Mouse (Mus musculus) cerebellum, adult 2 months (tissue): Measurements from ENCODE around the gene Ptpra. TPM values are rescaled to one million over a fixed set of nuclear protein-coding genes. Genes with fewer than 3 reads are reported as not detected.
A peak's percentile ranks its signal among the peaks of the same experiment; 100 is the strongest.
"Not testable (repeated sequence)": the region's sequence is repeated elsewhere in the genome, so short reads cannot be mapped to it uniquely, and the experiment has no call there.

ENCODE experiments used
- DNase-seq, 2 experiments: peaks; one replicate each; pipeline ENCODE4 v3.0.0; 2021
- H3K27ac ChIP-seq: fragments of 200-500 bp; 2 replicates; pipeline ENCODE4 v1.5.1; 2012; ENCODE audit warnings: low read length, control low read depth, inconsistent platforms; ENCODE audit not compliant: insufficient read depth
- H3K27me3 ChIP-seq: fragments of 200-500 bp; 2 replicates; pipeline ENCODE4 v1.6.1; 2012; ENCODE audit warnings: inconsistent platforms, mild to moderate bottlenecking, low read length, moderate library complexity; ENCODE audit not compliant: control insufficient read depth, insufficient read depth
- H3K4me1 ChIP-seq: fragments of 200-500 bp; 2 replicates; pipeline ENCODE4 v1.6.1; 2011; ENCODE audit warnings: low read length; ENCODE audit not compliant: control insufficient read depth, insufficient read depth
- H3K4me3 ChIP-seq: fragments of 200-500 bp; replicated peaks from 2 replicates; pipeline ENCODE3; 2011; ENCODE audit warnings: mild to moderate bottlenecking, low read depth, low read length, control low read depth; ENCODE audit not compliant: insufficient read depth
- CTCF ChIP-seq: fragments of 200-500 bp; IDR thresholded peaks from 2 replicates; pipeline ENCODE4 v1.5.1; 2011; ENCODE audit warnings: low read depth, mild to moderate bottlenecking, control low read depth, low read length, moderate library complexity, borderline replicate concordance; ENCODE audit not compliant: insufficient read depth
- POLR2A ChIP-seq: fragments of 200-500 bp; IDR thresholded peaks from 2 replicates; pipeline ENCODE4 v1.6.1; 2011; ENCODE audit warnings: low read length, control low read depth, borderline replicate concordance; ENCODE audit not compliant: insufficient read depth
- WGBS: fragments of 180-500 bp; shearing (Covaris S2); methylation state at CpG from one replicate; pipeline ENCODE4 v1.1.7; 2018; 5-methylcytosine and 5-hydroxymethylcytosine counted together
- polyA plus RNA-seq: library from polyadenylated mRNA; depleted of rRNA; stranded (reverse); fragments of >200 nt; gene quantifications from 2 replicates; pipeline ENCODE4 v1.2.3, GENCODE M21; 2012

The Ptpra gene
- polyA plus RNA-seq, 1 experiment = 159 TPM

DNA sequence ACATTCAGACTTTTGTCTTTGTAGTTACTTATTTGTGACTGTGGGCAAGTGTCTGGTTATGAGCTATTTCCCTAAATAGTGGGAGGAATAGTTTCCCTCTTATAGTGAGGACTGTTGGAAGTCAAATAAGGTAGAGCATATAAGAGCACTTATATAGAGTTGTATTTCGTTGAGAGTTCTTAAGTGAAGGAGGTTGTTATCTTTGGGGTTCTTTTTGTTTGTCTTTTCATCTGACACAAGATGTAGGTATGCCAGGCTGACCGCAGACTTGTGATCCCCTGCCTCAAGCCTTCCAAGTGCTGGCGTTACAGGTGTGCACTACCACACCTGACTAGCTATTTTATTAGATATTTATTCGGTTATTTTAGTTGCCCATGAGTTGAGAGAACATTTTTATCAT, 32.1 kb downstream of the Ptpra start:
- TF ChIP-seq CTCF = no peak
- no peak for DNase-seq
- Histone ChIP-seq H3K27me3 (no peaks in the 10 kb centered on the region), H3K27ac (no peak overlapping the region), H3K4me3 (no peak overlapping the region), H3K4me1 (no peaks in the 10 kb centered on the region; the same call in 1 of the 2 replicates)
- 97% methylated on average over 4 of the region's 4 CpGs for WGBS

DNA sequence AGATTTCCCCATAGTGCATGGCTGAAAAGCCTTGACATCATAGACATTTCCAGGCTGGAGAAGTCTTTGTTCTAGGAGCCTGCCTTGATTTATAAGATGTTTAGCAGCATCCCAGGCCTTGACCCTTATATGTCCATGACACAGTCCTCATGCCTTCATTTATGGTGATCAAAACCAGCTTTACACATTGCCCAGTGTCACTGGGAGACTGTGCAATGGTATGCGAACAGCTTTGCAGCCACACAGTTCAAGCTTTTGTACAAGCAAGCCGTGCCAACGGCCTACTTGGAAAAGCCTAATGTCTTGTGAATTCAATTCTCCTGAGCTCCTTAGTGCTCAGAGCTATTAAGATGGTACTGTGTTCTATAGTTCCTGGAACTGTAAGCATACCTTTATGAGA, 32.6 kb downstream of the Ptpra start:
- 26% methylated on average over 3 of the region's 3 CpGs for WGBS

DNA sequence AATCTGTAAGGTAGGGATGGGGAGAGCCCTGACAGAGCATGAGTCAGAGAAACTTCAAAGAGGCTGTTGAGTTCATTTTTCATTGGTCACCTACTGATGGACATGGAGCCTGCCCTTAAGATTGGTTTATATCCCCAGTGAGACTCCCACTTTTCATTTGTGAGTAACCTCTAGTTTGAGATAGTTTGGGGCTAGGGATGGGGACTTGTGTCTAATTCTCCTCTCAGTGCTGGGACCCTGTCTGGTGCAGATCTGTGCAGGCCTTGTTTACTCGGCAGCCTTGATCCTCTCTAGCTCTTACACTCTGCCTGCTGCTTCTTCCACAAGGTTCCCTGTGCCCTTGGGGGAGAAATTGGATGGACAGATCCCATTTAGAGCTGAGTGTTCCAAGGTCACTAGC, 34.1 kb downstream of the Ptpra start:
- TF ChIP-seq POLR2A (no peak), CTCF (no peak)
- H3K27ac ChIP-seq = no peak overlapping the region
- no peak for DNase-seq
- H3K4me3 ChIP-seq = no peak overlapping the region
- H3K27me3 ChIP-seq = no peaks in the 10 kb centered on the region
- WGBS = 76% methylated on average over 1 of the region's 1 CpGs
- H3K4me1 ChIP-seq = no peaks in the 10 kb centered on the region; the same call in 1 of the 2 replicates

More for the DNA sequence above, 32.6 kb downstream of the Ptpra start:
- no peak for DNase-seq
- Histone ChIP-seq H3K27ac (no peak overlapping the region), H3K27me3 (no peaks in the 10 kb centered on the region), H3K4me1 (no peaks in the 10 kb centered on the region; the same call in 1 of the 2 replicates), H3K4me3 (no peak overlapping the region)
- TF ChIP-seq POLR2A = no peak

DNA sequence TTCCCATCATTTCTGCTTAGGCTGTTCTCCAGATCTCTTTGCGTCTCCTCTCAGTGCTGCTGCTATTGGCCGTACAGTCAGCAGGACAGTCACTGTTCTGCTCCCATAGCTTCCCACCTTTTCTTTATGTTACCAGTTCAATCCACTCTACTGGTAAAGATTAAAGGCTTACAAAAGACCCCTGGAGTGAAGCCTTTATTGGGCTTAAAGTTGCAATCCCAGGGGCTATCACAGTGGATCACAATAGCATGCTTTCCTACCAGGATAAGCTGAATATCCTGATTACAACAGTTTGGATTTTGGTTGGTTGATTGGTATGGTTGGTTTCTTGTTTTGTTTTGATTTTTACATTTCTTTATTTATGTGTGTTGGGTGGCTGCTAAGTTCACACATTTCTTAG, 37.9 kb downstream of the Ptpra start:
- Histone ChIP-seq H3K4me1 (no peaks in the 10 kb centered on the region), H3K27me3 (no peaks in the 10 kb centered on the region), H3K27ac (no peak overlapping the region), H3K4me3 (no peak overlapping the region)
- TF ChIP-seq POLR2A = no peak
- no peak for TF ChIP-seq CTCF
- WGBS = 78% methylated on average over 2 of the region's 2 CpGs
- DNase-seq = no peak

DNA sequence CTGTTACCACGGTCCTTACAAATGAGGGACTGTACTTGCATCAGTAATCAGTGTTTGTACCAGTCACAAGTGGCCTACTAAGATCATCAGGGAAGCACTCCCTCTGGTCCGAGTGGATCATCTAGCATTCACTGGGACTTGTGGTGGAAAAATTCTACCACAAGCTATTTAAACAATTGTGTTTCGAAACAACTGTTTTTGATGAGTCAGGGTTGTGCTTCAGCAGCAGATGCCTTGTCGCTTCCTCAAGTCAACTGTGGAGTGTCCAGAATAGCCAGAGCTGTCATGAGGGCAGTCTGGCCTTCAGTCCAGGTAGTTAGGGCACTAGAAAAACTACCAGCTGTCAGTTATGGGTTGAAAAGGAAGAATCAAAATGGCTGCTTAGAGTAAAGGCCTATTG, 38.5 kb downstream of the Ptpra start:
- 77% methylated on average over 4 of the region's 4 CpGs for WGBS
- H3K27ac ChIP-seq = no peak overlapping the region
- TF ChIP-seq CTCF = no peak
- no peak for TF ChIP-seq POLR2A

DNA sequence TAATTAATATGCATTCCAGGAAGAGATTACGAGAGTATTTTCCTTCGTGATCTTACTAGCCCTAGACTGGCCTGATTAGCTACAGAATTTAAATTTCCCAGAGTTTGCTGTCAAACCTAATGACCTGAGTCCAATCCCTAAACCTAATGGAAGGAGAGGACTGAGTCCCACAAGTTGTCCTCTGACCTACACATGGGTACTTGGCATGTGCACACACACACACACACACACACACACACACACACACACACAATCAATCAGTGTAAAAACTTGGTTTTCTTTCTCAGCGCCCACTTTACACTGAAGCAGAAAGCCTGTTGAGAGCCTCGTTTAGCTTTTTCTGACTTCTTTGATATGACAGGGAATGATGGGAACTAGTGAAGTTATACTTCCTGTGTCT, 41.1 kb downstream of the Ptpra start:
- Histone ChIP-seq H3K27me3 (no peaks in the 10 kb centered on the region), H3K27ac (peak overlapping the region; percentile 85; the same call in 1 of the 2 replicates), H3K4me1 (peaks cover 4% of the 10 kb centered on the region), H3K4me3 (no peak overlapping the region)
- no peak for DNase-seq
- 43% methylated on average over 4 of the region's 4 CpGs for WGBS
- no peak for TF ChIP-seq POLR2A
- no peak for TF ChIP-seq CTCF

More for the DNA sequence above, 38.5 kb downstream of the Ptpra start:
- no peaks in the 10 kb centered on the region for H3K27me3 ChIP-seq
- H3K4me3 ChIP-seq = no peak overlapping the region
- no peaks in the 10 kb centered on the region for H3K4me1 ChIP-seq
- DNase-seq = no peak

DNA sequence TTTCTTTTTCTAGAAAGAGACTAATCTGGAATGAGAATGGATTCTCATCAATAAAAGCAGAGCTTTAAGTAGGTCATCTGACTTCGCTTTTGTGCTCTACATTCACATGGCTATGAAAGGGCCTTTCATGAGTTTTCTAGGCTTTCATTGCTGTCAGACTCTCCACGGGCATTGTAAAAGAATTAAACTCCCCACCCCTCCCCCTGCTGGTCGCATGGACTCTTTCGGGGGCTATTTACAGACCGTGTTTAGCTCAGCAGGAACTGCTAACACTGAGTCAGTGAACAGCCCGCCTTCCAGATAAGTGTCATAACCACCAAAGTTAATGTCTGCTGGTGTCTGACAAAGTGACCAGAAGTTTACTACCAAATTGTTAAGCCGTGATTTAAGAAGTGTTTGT, 41.5 kb downstream of the Ptpra start:
- WGBS = 22% methylated on average over 7 of the region's 7 CpGs
- H3K27ac ChIP-seq = no peak overlapping the region
- TF ChIP-seq POLR2A (no peak), CTCF (no peak)
- H3K4me3 ChIP-seq = no peak overlapping the region
- peaks cover 6% of the 10 kb centered on the region for H3K4me1 ChIP-seq
- H3K27me3 ChIP-seq = no peaks in the 10 kb centered on the region
- DNase-seq = peak; percentile 23 to 46

DNA sequence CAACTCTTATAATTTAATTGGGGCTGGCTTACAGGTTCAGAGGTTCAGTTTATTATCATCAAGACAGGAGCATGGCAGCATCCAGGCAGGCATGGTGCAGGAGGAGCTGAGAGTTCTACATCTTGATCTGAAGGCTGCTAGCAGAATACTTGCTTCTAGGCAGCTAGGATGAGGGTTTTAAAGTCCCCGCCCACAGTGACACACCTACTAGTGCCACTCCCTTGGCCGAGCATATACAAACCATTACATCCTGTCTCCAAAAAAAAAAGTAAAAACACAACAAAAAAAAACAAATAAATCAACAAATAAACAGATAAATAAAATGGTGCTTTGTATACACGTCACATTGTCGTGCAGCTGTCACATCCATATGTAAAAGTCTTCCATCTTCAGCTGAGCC, 45.0 kb downstream of the Ptpra start:
- H3K27ac ChIP-seq, H3K27me3 ChIP-seq, H3K4me1 ChIP-seq, H3K4me3 ChIP-seq, DNase-seq: not testable (repeated sequence)
- 92% methylated on average over 4 of the region's 4 CpGs for WGBS

DNA sequence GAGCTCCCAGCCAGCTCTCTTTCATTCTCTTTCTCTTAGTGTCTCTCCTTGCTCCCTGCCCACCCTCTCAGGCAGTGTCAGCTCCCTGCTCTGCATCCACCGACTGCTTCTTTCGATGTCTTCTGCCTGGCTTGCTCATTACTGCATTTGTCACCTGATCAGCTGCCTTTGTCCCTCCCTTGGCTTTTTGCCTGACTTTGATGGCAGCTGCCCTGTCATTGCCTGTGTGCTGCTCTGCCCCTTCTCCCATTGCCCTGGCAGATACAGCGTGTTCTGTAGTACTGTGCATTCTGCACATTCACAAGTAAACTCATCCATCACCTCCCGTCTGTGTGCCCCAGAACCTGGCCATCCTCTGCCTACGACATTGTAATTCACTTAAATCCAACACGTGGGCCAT, 46.0 kb downstream of the Ptpra start:
- H3K27me3 ChIP-seq = no peaks in the 10 kb centered on the region
- no peak for TF ChIP-seq CTCF
- 0 out of 2 replicates have a peak, but pooled peaks have one; percentile 13 for TF ChIP-seq POLR2A
- DNase-seq = peak; percentile 62 to 82
- 8% methylated on average over 6 of the region's 6 CpGs for WGBS
- no peak overlapping the region for H3K4me3 ChIP-seq
- peaks cover 6% of the 10 kb centered on the region for H3K4me1 ChIP-seq
- peak overlapping the region; percentile 22; the same call in 1 of the 2 replicates for H3K27ac ChIP-seq
